Mouse (Mus musculus) MEL (cell line): ENCODE measurements around the gene E130114P18Rik. TPM values are rescaled to one million over a fixed set of nuclear protein-coding genes. Genes with fewer than 3 reads are reported as not detected.

ENCODE experiments used
- DNase-seq: peaks from one replicate; pipeline ENCODE4 v3.0.0; 2011; ENCODE audit warnings: low read depth, low spot score
- H3K27ac ChIP-seq: 2 replicates; pipeline ENCODE4 v1.5.1; 2012; ENCODE audit warnings: low read depth, mild to moderate bottlenecking, control low read depth, low read length, moderate library complexity; ENCODE audit not compliant: control insufficient read depth
- H3K27me3 ChIP-seq, 2 experiments: fragments of 150-350 bp in 1 of 2; sonication (generic) in 1 of 2; 2 replicates each; pipeline ENCODE4 v1.6.1; 2012; ENCODE audit warnings: low read length in 2 of 2, mild to moderate bottlenecking in 2 of 2, improper control_type of control experiment in 1 of 2, moderate library complexity in 1 of 2; ENCODE audit not compliant: insufficient read depth in 2 of 2, control insufficient read depth in 1 of 2
- H3K36me3 ChIP-seq, 2 experiments: 2 replicates each; pipeline ENCODE4 v1.6.1; 2012 to 2014; ENCODE audit warnings: low read length in 2 of 2, improper control_type of control experiment in 1 of 2, inconsistent platforms in 1 of 2, mild to moderate bottlenecking in 1 of 2; ENCODE audit not compliant: insufficient read depth in 2 of 2, control insufficient read depth in 1 of 2
- H3K4me1 ChIP-seq, 2 experiments: fragments of 150-350 bp in 1 of 2; sonication (generic) in 1 of 2; 2 replicates each; pipeline ENCODE4 v1.6.1; 2012; ENCODE audit warnings: low read length in 2 of 2, improper control_type of control experiment in 1 of 2, mild to moderate bottlenecking in 1 of 2; ENCODE audit not compliant: insufficient read depth in 2 of 2, control insufficient read depth in 1 of 2
- H3K4me3 ChIP-seq, 2 experiments: fragments of 150-350 bp in 1 of 2; sonication (generic) in 1 of 2; 2 replicates each; pipeline ENCODE4 v1.5.1; 2012; ENCODE audit warnings: low read depth in 2 of 2, low read length in 2 of 2, mild to moderate bottlenecking in 2 of 2, moderate library complexity in 2 of 2, control low read depth in 1 of 2, improper control_type of control experiment in 1 of 2; ENCODE audit not compliant: control insufficient read depth in 1 of 2, insufficient read depth in 1 of 2
- H3K79me2 ChIP-seq: 2 replicates; pipeline ENCODE4 v1.6.1; 2012; ENCODE audit warnings: mild to moderate bottlenecking, low read length, moderate library complexity; ENCODE audit not compliant: control insufficient read depth, poor library complexity, insufficient read depth
- H3K9ac ChIP-seq: 2 replicates; pipeline ENCODE4 v1.6.1; 2012; ENCODE audit warnings: low read depth, mild to moderate bottlenecking, control low read depth, low read length, moderate library complexity; ENCODE audit not compliant: control insufficient read depth, poor library complexity, severe bottlenecking
- H3K9me3 ChIP-seq: fragments of 150-350 bp; sonication (generic); replicated peaks from 2 replicates; pipeline ENCODE4 v1.6.1; 2012; ENCODE audit warnings: mild to moderate bottlenecking, low read length, improper control_type of control experiment, moderate library complexity; ENCODE audit not compliant: insufficient read depth
- BHLHE40 ChIP-seq: IDR thresholded peaks from 2 replicates; pipeline ENCODE4 v1.6.1; 2012; ENCODE audit warnings: low read depth, mild to moderate bottlenecking, inconsistent platforms, low read length, improper control_type of control experiment, borderline replicate concordance
- CHD1 ChIP-seq: IDR thresholded peaks from 2 replicates; pipeline ENCODE4 v1.6.1; 2012; ENCODE audit warnings: low read depth, mild to moderate bottlenecking, inconsistent platforms, low read length, improper control_type of control experiment
- CHD2 ChIP-seq: IDR thresholded peaks from 2 replicates; pipeline ENCODE4 v1.6.1; 2011; ENCODE audit warnings: low read length, improper control_type of control experiment
- CTCF ChIP-seq, 3 experiments: IDR thresholded peaks in 2 of 3; conservative IDR thresholded peaks in 1 of 3; 2 replicates each; pipeline ENCODE4 v1.5.1; 2011 to 2012; ENCODE audit warnings: low read length in 3 of 3, low read depth in 2 of 3, mild to moderate bottlenecking in 2 of 3, improper control_type of control experiment in 1 of 3, inconsistent platforms in 1 of 3, mixed read lengths in 1 of 3, moderate library complexity in 1 of 3; ENCODE audit not compliant: control insufficient read depth in 1 of 3, insufficient read depth in 1 of 3, poor library complexity in 1 of 3, severe bottlenecking in 1 of 3
- E2F4 ChIP-seq: IDR thresholded peaks from 2 replicates; pipeline ENCODE4 v1.6.1; 2011; ENCODE audit warnings: low read depth, low read length, improper control_type of control experiment, borderline replicate concordance
- EP300 ChIP-seq, 2 experiments: IDR thresholded peaks; 2 replicates each; pipeline ENCODE4 v1.6.1; 2011; ENCODE audit warnings: improper control_type of control experiment in 2 of 2, low read length in 2 of 2, low read depth in 1 of 2, mild to moderate bottlenecking in 1 of 2
- ETS1 ChIP-seq: IDR thresholded peaks from 2 replicates; pipeline ENCODE4 v1.6.1; 2012; ENCODE audit warnings: low read depth, mild to moderate bottlenecking, inconsistent platforms, low read length, improper control_type of control experiment, moderate library complexity
- GABPA ChIP-seq: IDR thresholded peaks from 2 replicates; pipeline ENCODE4 v1.6.1; 2012; ENCODE audit warnings: low read depth, mild to moderate bottlenecking, inconsistent platforms, low read length, improper control_type of control experiment, moderate library complexity
- HCFC1 ChIP-seq: IDR thresholded peaks from 2 replicates; pipeline ENCODE4 v1.6.1; 2012; ENCODE audit warnings: low read depth, mild to moderate bottlenecking, inconsistent platforms, low read length, improper control_type of control experiment, moderate library complexity
- JUND ChIP-seq: IDR thresholded peaks from 2 replicates; pipeline ENCODE4 v1.6.1; 2011; ENCODE audit warnings: low read depth, mild to moderate bottlenecking, improper control_type of control experiment, low read length
- KAT2A ChIP-seq: conservative IDR thresholded peaks from 2 replicates; pipeline ENCODE4 v1.6.1; 2012; ENCODE audit warnings: low read depth, low read length, improper control_type of control experiment, inconsistent platforms
- MAFK ChIP-seq: IDR thresholded peaks from 2 replicates; pipeline ENCODE4 v1.6.1; 2011; ENCODE audit warnings: low read depth, mild to moderate bottlenecking, low read length, improper control_type of control experiment, borderline replicate concordance
- MAX ChIP-seq: IDR thresholded peaks from 2 replicates; pipeline ENCODE4 v1.6.1; 2011; ENCODE audit warnings: low read length, improper control_type of control experiment
- MAZ ChIP-seq: IDR thresholded peaks from 2 replicates; pipeline ENCODE4 v1.6.1; 2012; ENCODE audit warnings: low read depth, mild to moderate bottlenecking, inconsistent platforms, low read length, improper control_type of control experiment
- MEF2A ChIP-seq: IDR thresholded peaks from 2 replicates; pipeline ENCODE4 v1.6.1; 2014; ENCODE audit warnings: low read depth, mild to moderate bottlenecking, inconsistent platforms, low read length, improper control_type of control experiment; ENCODE audit not compliant: poor library complexity, insufficient replicate concordance, severe bottlenecking; ENCODE audit errors: extremely low read depth
- MXI1 ChIP-seq: IDR thresholded peaks from 2 replicates; pipeline ENCODE4 v1.6.1; 2011; ENCODE audit warnings: mild to moderate bottlenecking, low read depth, low read length, improper control_type of control experiment
- MYB ChIP-seq: IDR thresholded peaks from 2 replicates; pipeline ENCODE4 v1.6.1; 2011; ENCODE audit warnings: mild to moderate bottlenecking, low read depth, low read length, improper control_type of control experiment
- MYC ChIP-seq: IDR thresholded peaks from 2 replicates; pipeline ENCODE4 v1.6.1; 2011; ENCODE audit warnings: low read depth, mild to moderate bottlenecking, low read length, improper control_type of control experiment, moderate library complexity
- NELFE ChIP-seq: IDR thresholded peaks from 2 replicates; pipeline ENCODE4 v1.6.1; 2011; ENCODE audit warnings: low read depth, low read length, improper control_type of control experiment
- NRF1 ChIP-seq: IDR thresholded peaks from 2 replicates; pipeline ENCODE4 v1.6.1; 2014; ENCODE audit warnings: low read depth, mild to moderate bottlenecking, inconsistent platforms, low read length, improper control_type of control experiment, moderate library complexity; ENCODE audit not compliant: poor library complexity, insufficient read depth, severe bottlenecking
- POLR2A ChIP-seq, 2 experiments: IDR thresholded peaks; 2 replicates each; pipeline ENCODE4 v1.6.1; 2011 to 2012; ENCODE audit warnings: low read length in 2 of 2, mild to moderate bottlenecking in 2 of 2, control low read depth in 1 of 2, improper control_type of control experiment in 1 of 2, low read depth in 1 of 2, moderate library complexity in 1 of 2; ENCODE audit not compliant: control insufficient read depth in 1 of 2, insufficient read depth in 1 of 2, poor library complexity in 1 of 2
- POLR2AphosphoS2 ChIP-seq: IDR thresholded peaks from 2 replicates; pipeline ENCODE4 v1.6.1; 2011; ENCODE audit warnings: low read length, improper control_type of control experiment
- POLR2AphosphoS5 ChIP-seq: IDR thresholded peaks from 2 replicates; pipeline ENCODE4 v1.6.1; 2012; ENCODE audit warnings: low read depth, borderline replicate concordance, mild to moderate bottlenecking, inconsistent platforms, low read length, moderate library complexity, mixed read lengths
- RAD21 ChIP-seq: IDR thresholded peaks from 2 replicates; pipeline ENCODE4 v1.6.1; 2011; ENCODE audit warnings: mild to moderate bottlenecking, low read depth, low read length, improper control_type of control experiment
- RCOR1 ChIP-seq: IDR thresholded peaks from 2 replicates; pipeline ENCODE4 v1.6.1; 2012; ENCODE audit warnings: low read depth, mild to moderate bottlenecking, inconsistent platforms, low read length, improper control_type of control experiment
- SIN3A ChIP-seq: IDR thresholded peaks from 2 replicates; pipeline ENCODE4 v1.6.1; 2012; ENCODE audit warnings: low read length, improper control_type of control experiment, inconsistent platforms
- SMC3 ChIP-seq: IDR thresholded peaks from 2 replicates; pipeline ENCODE4 v1.6.1; 2011; ENCODE audit warnings: low read depth, low read length, improper control_type of control experiment
- TAL1 ChIP-seq: IDR thresholded peaks from 2 replicates; pipeline ENCODE4 v1.6.1; 2012; ENCODE audit warnings: mild to moderate bottlenecking, inconsistent platforms, low read length, moderate library complexity, mixed read lengths
- TBP ChIP-seq: IDR thresholded peaks from 2 replicates; pipeline ENCODE4 v1.8.0; 2011; ENCODE audit warnings: low read depth, low read length, improper control_type of control experiment
- TCF12 ChIP-seq: IDR thresholded peaks from 2 replicates; pipeline ENCODE4 v1.6.1; 2014; ENCODE audit warnings: low read depth, mild to moderate bottlenecking, inconsistent platforms, low read length, improper control_type of control experiment, moderate library complexity
- UBTF ChIP-seq: IDR thresholded peaks from 2 replicates; pipeline ENCODE4 v1.6.1; 2012; ENCODE audit warnings: low read depth, mild to moderate bottlenecking, inconsistent platforms, low read length, improper control_type of control experiment, moderate library complexity, borderline replicate concordance; ENCODE audit not compliant: insufficient read depth
- USF1 ChIP-seq: IDR thresholded peaks from 2 replicates; pipeline ENCODE4 v1.6.1; 2014; ENCODE audit warnings: low read depth, mild to moderate bottlenecking, inconsistent platforms, low read length, improper control_type of control experiment, moderate library complexity
- USF2 ChIP-seq, 2 experiments: IDR thresholded peaks; 2 replicates each; pipeline ENCODE4 v1.6.1; 2011 to 2012; ENCODE audit warnings: improper control_type of control experiment in 2 of 2, low read length in 2 of 2, borderline replicate concordance in 1 of 2, inconsistent platforms in 1 of 2, low read depth in 1 of 2, mild to moderate bottlenecking in 1 of 2; ENCODE audit not compliant: insufficient read depth in 1 of 2
- ZC3H11A ChIP-seq: IDR thresholded peaks from 2 replicates; pipeline ENCODE4 v1.6.1; 2012; ENCODE audit warnings: low read depth, mild to moderate bottlenecking, inconsistent platforms, low read length, improper control_type of control experiment
- ZKSCAN1 ChIP-seq: IDR thresholded peaks from 2 replicates; pipeline ENCODE4 v1.6.1; 2012; ENCODE audit warnings: low read depth, mild to moderate bottlenecking, inconsistent platforms, low read length, improper control_type of control experiment, moderate library complexity
- ZMIZ1 ChIP-seq: IDR thresholded peaks from 2 replicates; pipeline ENCODE4 v1.6.1; 2012; ENCODE audit warnings: low read depth, mild to moderate bottlenecking, inconsistent platforms, low read length, improper control_type of control experiment, moderate library complexity
- ZNF384 ChIP-seq: IDR thresholded peaks from 2 replicates; pipeline ENCODE4 v1.6.1; 2012; ENCODE audit warnings: low read depth, mild to moderate bottlenecking, inconsistent platforms, low read length, improper control_type of control experiment
- polyA plus RNA-seq, 2 experiments: library from polyadenylated mRNA; stranded (reverse) in 1 of 2; unstranded in 1 of 2; fragments of >175 nt in 1 of 2; fragments of >200 nt in 1 of 2; gene quantifications; 2 replicates each; pipeline versions ENCODE4 v1.2.1 to v1.2.4; 2012; ENCODE audit warnings: low replicate concordance in 2 of 2, low read depth in 1 of 2; ENCODE audit not compliant: insufficient read length in 2 of 2, insufficient read depth in 1 of 2, missing spikeins in 1 of 2
- total RNA-seq: library from RNA; depleted of rRNA; stranded (reverse); fragments of 300-350 nt; gene quantifications from 2 replicates; pipeline ENCODE4 v1.2.3, GENCODE M21; 2012

Gene E130114P18Rik
- total and polyA plus RNA-seq, 3 experiments: not detected

DNA sequence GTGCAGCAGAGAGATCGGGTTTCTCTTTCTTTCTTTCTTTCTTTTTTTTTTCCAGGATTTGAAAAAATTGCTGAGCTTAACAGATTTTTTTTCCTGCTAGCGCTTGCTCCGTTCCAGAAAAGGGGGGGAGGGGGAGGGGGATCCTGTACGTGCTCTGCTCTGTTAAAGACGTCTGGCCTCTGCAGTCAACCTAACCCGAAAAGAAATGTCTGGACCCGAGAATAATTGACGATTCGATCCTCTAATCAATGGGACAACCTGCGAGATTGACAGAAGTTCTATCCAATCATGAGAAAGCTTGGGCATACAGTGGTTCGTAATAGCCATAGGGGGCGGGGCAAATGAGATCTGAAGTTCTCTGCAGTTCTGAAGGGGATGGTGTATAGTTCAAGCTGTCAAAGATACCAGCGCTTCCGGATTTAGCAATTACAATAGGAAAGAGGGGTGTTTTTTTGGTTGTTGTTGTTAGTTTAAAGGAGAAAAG, 4.7 kb downstream of the E130114P18Rik start:
- Histone ChIP-seq H3K4me3 (peak overlapping the region; percentile 56 to 67), H3K9me3 (no peaks in the 10 kb centered on the region), H3K27ac (peak overlapping the region; percentile 88)
- TF ChIP-seq GABPA: no peak
- no peak; the same call in 1 of the 2 replicates for TF ChIP-seq CHD1
- TF ChIP-seq BHLHE40: no peak
- no peak for TF ChIP-seq POLR2AphosphoS2
- TF ChIP-seq NELFE: no peak
- TF ChIP-seq MAX: no peak
- TF ChIP-seq MAFK: peak; percentile 98
- no peak for TF ChIP-seq POLR2AphosphoS5
- TF ChIP-seq SIN3A: peak; percentile 78; the same call in 1 of the 2 replicates
- TF ChIP-seq USF1: no peak
- TF ChIP-seq SMC3: no peak
- peak in 1 of 2 experiments; percentile 54; a peak in 1 of 4 replicates for TF ChIP-seq POLR2A (IDR thresholded peaks at IDR 0.05; ENCODE audit: control insufficient read depth in 1 of 2, insufficient read depth in 1 of 2, low read depth in 1 of 2, low read length in 2 of 2, poor library complexity in 1 of 2)
- no peak for TF ChIP-seq MYB
- TF ChIP-seq ZKSCAN1: no peak
- no peak for TF ChIP-seq USF2 (IDR thresholded peaks at IDR 0.05; ENCODE audit: borderline replicate concordance in 1 of 2, insufficient read depth in 1 of 2, low read depth in 1 of 2, low read length in 2 of 2)
- no peak for TF ChIP-seq JUND
- peak; percentile 72 for TF ChIP-seq TBP
- TF ChIP-seq KAT2A: no peak
- TF ChIP-seq MXI1: peak; percentile 30
- no peak for TF ChIP-seq TCF12
- TF ChIP-seq HCFC1: peak; percentile 71
- TF ChIP-seq MEF2A: no peak
- no peak for TF ChIP-seq ZMIZ1
- peak; percentile 25 for TF ChIP-seq ETS1
- no peak for TF ChIP-seq TAL1
- no peak for TF ChIP-seq MYC
- no peak for TF ChIP-seq UBTF
- no peak for TF ChIP-seq CTCF (IDR thresholded peaks at IDR 0.05 in 2 of 3, conservative IDR thresholded peaks at IDR 0.05 in 1 of 3; ENCODE audit: control insufficient read depth in 1 of 3, insufficient read depth in 1 of 3, low read depth in 2 of 3, low read length in 3 of 3, poor library complexity in 1 of 3, severe bottlenecking in 1 of 3)
- no peak for TF ChIP-seq E2F4
- no peak for TF ChIP-seq ZC3H11A
- no peak for TF ChIP-seq RCOR1
- TF ChIP-seq MAZ: 0 out of 2 replicates have a peak, but pooled peaks have one; percentile 30
- peak; percentile 79 for TF ChIP-seq CHD2
- TF ChIP-seq NRF1: no peak
- no peak for TF ChIP-seq EP300 (IDR thresholded peaks at IDR 0.05; ENCODE audit: low read depth in 1 of 2, low read length in 2 of 2)
- 0 out of 2 replicates have a peak, but pooled peaks have one; percentile 46 for TF ChIP-seq ZNF384
- TF ChIP-seq RAD21: no peak

More for the DNA sequence above, 4.7 kb downstream of the E130114P18Rik start:
- Histone ChIP-seq H3K4me1 (peaks cover 0 to 5% of the 10 kb centered on the region in 2 experiments), H3K79me2 (peaks cover 18% of the 10 kb centered on the region), H3K36me3 (peaks cover 0 to 4% of the 10 kb centered on the region in 2 experiments; a peak in 2 of 4 replicates), H3K27me3 (no peaks in the 10 kb centered on the region), H3K9ac (peak overlapping the region; percentile 60)
- peak; percentile 100 for DNase-seq
